Mouse (Mus musculus) liver, adult 2 months (tissue): ENCODE results near the gene Adgrg3.

Experiments used
- CTCF ChIP-seq: fragments of 200-500 bp; IDR thresholded peaks from 2 replicates; pipeline ENCODE4 v1.5.1; 2011; ENCODE audit warnings: low read depth, low read length, control low read depth
- POLR2A ChIP-seq: fragments of 200-500 bp; IDR thresholded peaks from 2 replicates; pipeline ENCODE4 v1.6.1; 2011; ENCODE audit warnings: low read length, control low read depth; ENCODE audit not compliant: insufficient read depth; ENCODE audit errors: extremely low read depth

DNA sequence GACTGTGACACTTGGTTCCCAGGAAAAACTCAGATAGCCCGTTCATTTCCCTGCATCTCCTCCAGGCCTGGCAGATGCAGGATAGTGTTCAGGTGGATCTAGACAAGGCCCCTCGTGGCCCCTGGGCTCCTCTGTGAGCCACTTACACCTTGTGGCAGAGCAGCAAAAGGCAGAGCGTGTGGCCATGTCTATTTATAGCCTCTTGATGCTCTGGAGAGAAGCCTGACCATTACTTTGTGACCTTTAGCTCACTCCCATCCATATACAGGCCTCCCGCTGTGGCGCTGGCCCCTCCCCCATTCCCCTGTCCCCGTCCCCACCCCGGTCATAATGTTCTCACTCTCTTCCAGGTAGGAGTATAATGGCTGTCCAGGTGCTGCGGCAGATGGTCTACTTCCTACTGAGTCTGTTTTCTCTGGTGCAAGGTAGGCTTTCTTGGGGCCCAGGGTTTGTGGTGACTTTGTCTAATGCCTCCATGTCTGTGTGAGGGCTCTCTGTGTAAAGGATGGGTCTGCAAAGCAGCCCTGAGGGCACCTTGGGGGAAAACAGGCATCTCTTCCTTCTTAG is 15.3 kb upstream of the Adgrg3 start:
- TF ChIP-seq CTCF, result no peak
- no peak for TF ChIP-seq POLR2A
